Mouse (Mus musculus): Measurements from ENCODE around the gene Letmd1.
A peak's percentile ranks its signal among the peaks of the same experiment; 100 is the strongest.
"Not testable (repeated sequence)": the region's sequence is repeated elsewhere in the genome, so short reads cannot be mapped to it uniquely, and the experiment has no call there.

Gene Letmd1

GRCm38 (mm10) chr15:100451245-100451644 is 17.6 kb upstream of the Letmd1 start:
- peak; percentile 72 for DNase-seq (ENCODE audit: low read depth)

GRCm38 (mm10) chr15:100452486-100452885 is 16.3 kb upstream of the Letmd1 start:
- no peak for DNase-seq (ENCODE audit: low read depth)

- DNase-seq (ENCODE audit: low read depth) = no peak
Observed at GRCm38 (mm10) chr15:100456356-100456991, 12.3 kb upstream of the Letmd1 start.

- DNase-seq (ENCODE audit: low read depth) = no peak
Observed at GRCm38 (mm10) chr15:100457340-100457739, 11.5 kb upstream of the Letmd1 start.

- no peak for DNase-seq (ENCODE audit: low read depth)
Observed at GRCm38 (mm10) chr15:100458055-100458454, 10.8 kb upstream of the Letmd1 start.

- no peak for DNase-seq (ENCODE audit: low read depth)
Observed at GRCm38 (mm10) chr15:100460942-100461341, 7.9 kb upstream of the Letmd1 start.

GRCm38 (mm10) chr15:100461646-100462045 is 7.2 kb upstream of the Letmd1 start:
- peak; percentile 53 for DNase-seq (ENCODE audit: low read depth)

GRCm38 (mm10) chr15:100462086-100462485 is 6.7 kb upstream of the Letmd1 start:
- no peak for DNase-seq (ENCODE audit: low read depth)

- DNase-seq (ENCODE audit: low read depth) = no peak
Observed at GRCm38 (mm10) chr15:100463712-100464111, 5.1 kb upstream of the Letmd1 start.

GRCm38 (mm10) chr15:100465432-100465831 is 3.4 kb upstream of the Letmd1 start:
- DNase-seq (ENCODE audit: low read depth) = no peak

- DNase-seq (ENCODE audit: low read depth) = no peak
Observed at GRCm38 (mm10) chr15:100467738-100468137, 1.1 kb upstream of the Letmd1 start.

GRCm38 (mm10) chr15:100469189-100469545 is 344 bp downstream of the Letmd1 start:
- DNase-seq (ENCODE audit: low read depth) = no peak

- no peak for DNase-seq (ENCODE audit: low read depth)
Observed at GRCm38 (mm10) chr15:100470037-100470436, 1.2 kb downstream of the Letmd1 start.

- no peak for DNase-seq (ENCODE audit: low read depth)
Observed at GRCm38 (mm10) chr15:100473926-100474503, 5.2 kb downstream of the Letmd1 start.

- no peak for DNase-seq (ENCODE audit: low read depth)
Observed at GRCm38 (mm10) chr15:100478351-100478750, 9.5 kb downstream of the Letmd1 start.

GRCm38 (mm10) chr15:100478925-100479324 is 10.1 kb downstream of the Letmd1 start:
- no peak for DNase-seq (ENCODE audit: low read depth)

- no peak for DNase-seq (ENCODE audit: low read depth)
Observed at GRCm38 (mm10) chr15:100485576-100485975, 16.8 kb downstream of the Letmd1 start.

GRCm38 (mm10) chr15:100486450-100486849 is 17.6 kb downstream of the Letmd1 start:
- DNase-seq (ENCODE audit: low read depth) = no peak

- no peak for DNase-seq (ENCODE audit: low read depth)
Observed at GRCm38 (mm10) chr15:100487050-100487449, 18.2 kb downstream of the Letmd1 start.

GRCm38 (mm10) chr15:100488297-100488696 is 19.5 kb downstream of the Letmd1 start:
- not testable (repeated sequence) for DNase-seq (ENCODE audit: low read depth)

GRCm38 (mm10) chr15:100489263-100489662 is 20.4 kb downstream of the Letmd1 start:
- no peak for DNase-seq (ENCODE audit: low read depth)

- DNase-seq (ENCODE audit: low read depth) = no peak
Observed at GRCm38 (mm10) chr15:100491966-100492365, 23.1 kb downstream of the Letmd1 start.

- DNase-seq (ENCODE audit: low read depth) = peak; percentile 8
Observed at GRCm38 (mm10) chr15:100494647-100495046, 25.8 kb downstream of the Letmd1 start.

GRCm38 (mm10) chr15:100495102-100495501 is 26.3 kb downstream of the Letmd1 start, which contains the start of gene Csrnp2:
Gene Csrnp2 (minus strand): TSS chr15:100495488.
- DNase-seq (ENCODE audit: low read depth) = peak; percentile 62

Data from fibroblast of lung, adult 2 months (primary cell).